Mouse (Mus musculus): ENCODE measurements around the gene BC048507. TPM values are rescaled to one million over a fixed set of nuclear protein-coding genes. Genes with fewer than 3 reads are reported as not detected.

The BC048507 gene
- total and polyA plus RNA-seq, 2 experiments from 2014 or later, result not detected

DNA sequence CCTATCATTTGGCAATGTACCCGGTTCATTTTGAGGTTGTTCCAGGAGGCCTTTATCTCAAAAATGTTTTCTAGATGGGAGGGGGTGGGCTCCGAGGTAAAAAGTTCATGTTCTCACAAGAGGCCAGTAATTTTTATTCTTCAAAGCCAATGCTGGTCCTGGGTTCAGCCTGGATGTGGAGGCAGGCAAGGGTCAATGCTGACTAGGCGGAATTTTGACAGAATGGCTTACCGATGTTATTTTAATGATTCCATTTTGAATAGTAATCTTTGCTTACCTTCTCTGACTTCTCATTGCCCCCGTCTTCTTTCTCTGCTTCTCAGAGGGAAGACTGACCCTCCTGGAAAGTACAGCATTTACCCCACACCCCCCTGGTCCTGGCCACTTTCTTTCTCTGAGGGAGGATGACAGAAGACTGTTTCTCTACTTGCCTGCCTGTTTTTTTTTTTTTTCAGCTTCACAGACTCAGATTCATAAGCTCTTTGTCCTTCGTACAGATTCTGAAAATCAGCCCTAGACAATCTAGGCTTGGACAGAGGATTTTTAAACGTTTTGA is 13.7 kb downstream of the BC048507 start:
- 41% methylated on average over 6 of the region's 7 CpGs for WGBS

DNA sequence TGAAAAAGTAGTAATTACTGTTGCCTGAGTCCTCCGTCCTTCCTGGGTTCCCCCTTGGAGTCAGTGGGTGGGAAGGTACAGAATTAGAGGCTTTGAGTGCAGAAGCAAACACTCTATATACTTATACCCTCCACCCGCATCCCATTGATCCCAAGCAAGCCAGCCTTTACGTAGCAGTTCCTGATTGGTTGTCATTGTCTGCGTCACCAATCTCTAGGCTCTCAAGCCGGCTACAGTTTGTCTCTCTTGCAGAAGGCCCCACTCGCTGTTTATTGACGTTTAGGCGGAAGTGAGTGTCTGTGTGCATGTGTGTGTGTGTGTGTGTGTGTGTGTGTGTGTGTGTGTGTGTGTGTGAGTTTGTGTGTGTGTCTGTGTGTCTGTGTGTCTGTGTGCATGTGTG is 20.8 kb downstream of the BC048507 start:
- WGBS, result 90% methylated on average over 8 of the region's 8 CpGs
- Histone ChIP-seq H3K9me3 (replicated peaks; ENCODE audit: control insufficient read depth, low read length) (0 out of 2 replicates have a peak, but pooled peaks cover 3% of the 10 kb centered on the region), H3K9ac (replicated peaks; ENCODE audit: low read depth, low read length) (no peak overlapping the region), H3K27ac (ENCODE audit: low read depth) (no peak overlapping the region), H3K4me3 (ENCODE audit: low read depth, low read length) (no peak overlapping the region), H3K4me2 (ENCODE audit: low read depth, low read length) (no peak overlapping the region), H3K4me1 (ENCODE audit: control insufficient read depth, insufficient read depth) (no peaks in the 10 kb centered on the region), H3K27me3 (ENCODE audit: control insufficient read depth, insufficient read depth, low read length) (no peaks in the 10 kb centered on the region), H3K36me3 (replicated peaks; ENCODE audit: control insufficient read depth, insufficient read depth, low read length) (no peaks in the 10 kb centered on the region)
- DNase-seq (ENCODE audit: low spot score) (no peak), ATAC-seq (ENCODE audit: insufficient read depth, low read depth) (no peak)
- TF ChIP-seq EP300 (IDR thresholded peaks at IDR 0.05; ENCODE audit: low read depth) (no peak), CTCF (IDR thresholded peaks at IDR 0.05; ENCODE audit: low read depth) (no peak)

More for the DNA sequence above, 13.7 kb downstream of the BC048507 start:
- no peak overlapping the region; the same call in 1 of the 2 replicates for H3K27ac ChIP-seq (ENCODE audit: low read depth)
- no peak overlapping the region for H3K9ac ChIP-seq (replicated peaks; ENCODE audit: low read depth, low read length)
- ATAC-seq (ENCODE audit: insufficient read depth, low read depth), result no peak
- H3K4me2 ChIP-seq (ENCODE audit: low read depth, low read length), result no peak overlapping the region
- H3K36me3 ChIP-seq (replicated peaks; ENCODE audit: control insufficient read depth, insufficient read depth, low read length), result no peaks in the 10 kb centered on the region
- no peak overlapping the region for H3K4me3 ChIP-seq (ENCODE audit: low read depth, low read length)
- H3K27me3 ChIP-seq (ENCODE audit: control insufficient read depth, insufficient read depth, low read length), result no peaks in the 10 kb centered on the region
- TF ChIP-seq CTCF (IDR thresholded peaks at IDR 0.05; ENCODE audit: low read depth), result no peak
- TF ChIP-seq EP300 (IDR thresholded peaks at IDR 0.05; ENCODE audit: low read depth), result no peak
- H3K4me1 ChIP-seq (ENCODE audit: control insufficient read depth, insufficient read depth), result no peaks in the 10 kb centered on the region
- H3K9me3 ChIP-seq (replicated peaks; ENCODE audit: control insufficient read depth, low read length), result no peaks in the 10 kb centered on the region
- DNase-seq (ENCODE audit: low spot score), result peak; percentile 16

DNA sequence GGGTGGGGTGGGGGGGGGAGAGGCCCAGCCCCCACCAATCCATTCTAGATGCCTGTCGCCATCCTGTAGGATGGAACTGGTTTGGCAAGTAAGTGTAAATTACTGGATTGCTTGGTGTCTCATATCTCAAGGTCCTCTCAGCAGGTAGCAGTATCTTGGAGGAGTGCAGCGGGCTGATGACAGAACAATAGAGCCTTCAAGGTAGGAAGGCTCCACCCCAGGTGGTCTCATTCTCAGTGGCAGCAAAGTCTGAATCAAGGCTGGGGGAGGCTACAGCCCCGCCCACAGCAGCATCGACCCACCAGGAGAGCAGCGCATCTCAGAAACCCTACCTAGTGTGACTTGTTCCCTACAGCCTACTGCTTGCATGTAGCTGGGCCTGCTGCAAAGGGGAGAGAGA is 46.6 kb downstream of the BC048507 start:
- 22% methylated on average over 5 of the region's 5 CpGs for WGBS
- no peak for DNase-seq (ENCODE audit: low spot score)

More for the DNA sequence above, 46.6 kb downstream of the BC048507 start:
- Histone ChIP-seq H3K27ac (ENCODE audit: low read depth) (no peak overlapping the region), H3K9ac (replicated peaks; ENCODE audit: low read depth, low read length) (no peak overlapping the region), H3K36me3 (replicated peaks; ENCODE audit: control insufficient read depth, insufficient read depth, low read length) (no peaks in the 10 kb centered on the region), H3K27me3 (ENCODE audit: control insufficient read depth, insufficient read depth, low read length) (no peaks in the 10 kb centered on the region), H3K4me2 (ENCODE audit: low read depth, low read length) (no peak overlapping the region), H3K4me1 (ENCODE audit: control insufficient read depth, insufficient read depth) (no peaks in the 10 kb centered on the region), H3K9me3 (replicated peaks; ENCODE audit: control insufficient read depth, low read length) (peaks cover 13% of the 10 kb centered on the region; the same call in 1 of the 2 replicates), H3K4me3 (ENCODE audit: low read depth, low read length) (no peak overlapping the region)
- ATAC-seq (ENCODE audit: insufficient read depth, low read depth), result no peak
- TF ChIP-seq CTCF (IDR thresholded peaks at IDR 0.05; ENCODE audit: low read depth) (no peak), EP300 (IDR thresholded peaks at IDR 0.05; ENCODE audit: low read depth) (no peak)

Other genes starting within 250 kb of the BC048507 start
- 1.6 TPM in 1 of 2 replicates, not detected in the other for gene Gm49345, start 225.6 kb upstream of the BC048507 start, total RNA-seq (2014; rRNA removed; ENCODE audit: low replicate concordance)
- 0.14 TPM in 1 of 2 replicates, not detected in the other for gene Gm49345, start 225.6 kb upstream of the BC048507 start, polyA plus RNA-seq (2015; fragmentation: Nextera tagmentation; extraction: Ambion mirVana)
- 2.5 and 2.7 TPM in 2 replicates for gene Zfp729a, start 225.5 kb upstream of the BC048507 start, total RNA-seq (2014; rRNA removed; ENCODE audit: low replicate concordance)
- 1.0 TPM in 2 replicates for gene Zfp729a, start 225.5 kb upstream of the BC048507 start, polyA plus RNA-seq (2015; fragmentation: Nextera tagmentation; extraction: Ambion mirVana)
- gene Zfp738, start 176.3 kb upstream of the BC048507 start, total RNA-seq (2014; rRNA removed; ENCODE audit: low replicate concordance), result 3.4 and 16.8 TPM in 2 replicates
- gene Zfp738, start 176.3 kb upstream of the BC048507 start, polyA plus RNA-seq (2015; fragmentation: Nextera tagmentation; extraction: Ambion mirVana), result 4.3 and 5.0 TPM in 2 replicates
- 1.7 and 9.4 TPM in 2 replicates for gene Zfp65, start 134.2 kb upstream of the BC048507 start, total RNA-seq (2014; rRNA removed; ENCODE audit: low replicate concordance)
- gene Zfp65, start 134.2 kb upstream of the BC048507 start, polyA plus RNA-seq (2015; fragmentation: Nextera tagmentation; extraction: Ambion mirVana), result 2.5 and 2.8 TPM in 2 replicates
- 1.5 and 3.0 TPM in 2 replicates for gene Zfp85, start 108.1 kb upstream of the BC048507 start, total RNA-seq (2014; rRNA removed; ENCODE audit: low replicate concordance)
- gene Zfp85, start 108.1 kb upstream of the BC048507 start, polyA plus RNA-seq (2015; fragmentation: Nextera tagmentation; extraction: Ambion mirVana), result 2.0 and 2.2 TPM in 2 replicates
- gene Zfp493, start 83.6 kb upstream of the BC048507 start, total RNA-seq (2014; rRNA removed; ENCODE audit: low replicate concordance), result not detected in 2 replicates
- 0.25 and 0.33 TPM in 2 replicates for gene Zfp493, start 83.6 kb upstream of the BC048507 start, polyA plus RNA-seq (2015; fragmentation: Nextera tagmentation; extraction: Ambion mirVana)
- 0.85 and 2.5 TPM in 2 replicates for gene Zfp273, start 49.6 kb upstream of the BC048507 start, total RNA-seq (2014; rRNA removed; ENCODE audit: low replicate concordance)
- 3.2 and 3.3 TPM in 2 replicates for gene Zfp273, start 49.6 kb upstream of the BC048507 start, polyA plus RNA-seq (2015; fragmentation: Nextera tagmentation; extraction: Ambion mirVana)
- not detected in 2 replicates for gene Gm10037, start 32.2 kb upstream of the BC048507 start, total RNA-seq (2014; rRNA removed; ENCODE audit: low replicate concordance)
- 0.67 and 0.97 TPM in 2 replicates for gene Gm10037, start 32.2 kb upstream of the BC048507 start, polyA plus RNA-seq (2015; fragmentation: Nextera tagmentation; extraction: Ambion mirVana)

Data from heart, postnatal 0 days (tissue).